Mouse (Mus musculus) heart, postnatal 0 days (tissue): ENCODE measurements around the gene Fut2. TPM values are rescaled to one million over a fixed set of nuclear protein-coding genes. Genes with fewer than 3 reads are reported as not detected.
A peak's percentile ranks its signal among the peaks of the same experiment; 100 is the strongest.

Source experiments
- ATAC-seq: fragments of 200-750 bp; cut with Nextera tagmentation; 2 replicates; pipeline ENCODE4 v1.8.0; 2017; ENCODE audit warnings: low read depth, moderate number of reproducible peaks, moderate library complexity; ENCODE audit not compliant: insufficient read depth
- DNase-seq: peaks from one replicate; pipeline ENCODE4 v3.0.0-alpha.2; 2016; ENCODE audit warnings: low spot score
- H3K27ac ChIP-seq: fragments of 300-500 bp; sonication (generic); 2 replicates; pipeline ENCODE4 v1.5.1; 2014; ENCODE audit warnings: low read depth, mild to moderate bottlenecking
- H3K27me3 ChIP-seq: fragments of 300-500 bp; sonication (generic); 2 replicates; pipeline ENCODE4 v1.6.1; 2014; ENCODE audit warnings: low read length, mixed read lengths; ENCODE audit not compliant: control insufficient read depth, insufficient read depth
- H3K36me3 ChIP-seq: fragments of 300-500 bp; sonication (generic); replicated peaks from 2 replicates; pipeline ENCODE4 v1.6.1; 2014; ENCODE audit warnings: low read length, mixed read lengths; ENCODE audit not compliant: control insufficient read depth, insufficient read depth
- H3K4me1 ChIP-seq: fragments of 300-500 bp; sonication (generic); 2 replicates; pipeline ENCODE4 v1.6.1; 2014; ENCODE audit warnings: antibody characterized with exemption; ENCODE audit not compliant: control insufficient read depth, insufficient read depth
- H3K4me2 ChIP-seq: fragments of 300-500 bp; sonication (generic); 2 replicates; pipeline ENCODE4 v1.6.1; 2014; ENCODE audit warnings: low read depth, mild to moderate bottlenecking, low read length, moderate library complexity
- H3K4me3 ChIP-seq: fragments of 300-500 bp; sonication (generic); 2 replicates; pipeline ENCODE4 v1.5.1; 2014; ENCODE audit warnings: low read depth, low read length
- H3K9ac ChIP-seq: fragments of 300-500 bp; sonication (generic); replicated peaks from 2 replicates; pipeline ENCODE4 v1.6.1; 2014; ENCODE audit warnings: low read depth, low read length, mixed read lengths
- H3K9me3 ChIP-seq: fragments of 300-500 bp; sonication (generic); replicated peaks from 2 replicates; pipeline ENCODE4 v1.6.1; 2016; ENCODE audit warnings: low read length; ENCODE audit not compliant: control insufficient read depth
- CTCF ChIP-seq: IDR thresholded peaks from 2 replicates; pipeline ENCODE4 v1.5.1; 2016; ENCODE audit warnings: antibody characterized with exemption, control low read depth, low read depth
- EP300 ChIP-seq: IDR thresholded peaks from 2 replicates; pipeline ENCODE4 v1.6.1; 2016; ENCODE audit warnings: antibody characterized with exemption, low read depth
- WGBS: fragments of 180-500 bp; shearing (Covaris S2); extraction: QIAGEN DNeasy Blood & Tissue Kit; methylation state at CpG from one replicate; pipeline ENCODE4 v1.1.7; 2014; 5-methylcytosine and 5-hydroxymethylcytosine counted together
- polyA plus RNA-seq: library from polyadenylated mRNA; unstranded; fragments of >200 nt; fragmentation: Nextera tagmentation; extraction: Ambion mirVana; gene quantifications from 2 replicates; pipeline ENCODE4 v1.2.1, GENCODE M21; 2015
- total RNA-seq: library from RNA; depleted of rRNA; stranded (reverse); fragments of >200 nt; gene quantifications from 2 replicates; pipeline ENCODE4 v1.2.3, GENCODE M21; 2014; ENCODE audit warnings: low replicate concordance

Fut2 gene
- total and polyA plus RNA-seq, 2 experiments from 2014 or later: 1.7 TPM; not detected in 1

DNA sequence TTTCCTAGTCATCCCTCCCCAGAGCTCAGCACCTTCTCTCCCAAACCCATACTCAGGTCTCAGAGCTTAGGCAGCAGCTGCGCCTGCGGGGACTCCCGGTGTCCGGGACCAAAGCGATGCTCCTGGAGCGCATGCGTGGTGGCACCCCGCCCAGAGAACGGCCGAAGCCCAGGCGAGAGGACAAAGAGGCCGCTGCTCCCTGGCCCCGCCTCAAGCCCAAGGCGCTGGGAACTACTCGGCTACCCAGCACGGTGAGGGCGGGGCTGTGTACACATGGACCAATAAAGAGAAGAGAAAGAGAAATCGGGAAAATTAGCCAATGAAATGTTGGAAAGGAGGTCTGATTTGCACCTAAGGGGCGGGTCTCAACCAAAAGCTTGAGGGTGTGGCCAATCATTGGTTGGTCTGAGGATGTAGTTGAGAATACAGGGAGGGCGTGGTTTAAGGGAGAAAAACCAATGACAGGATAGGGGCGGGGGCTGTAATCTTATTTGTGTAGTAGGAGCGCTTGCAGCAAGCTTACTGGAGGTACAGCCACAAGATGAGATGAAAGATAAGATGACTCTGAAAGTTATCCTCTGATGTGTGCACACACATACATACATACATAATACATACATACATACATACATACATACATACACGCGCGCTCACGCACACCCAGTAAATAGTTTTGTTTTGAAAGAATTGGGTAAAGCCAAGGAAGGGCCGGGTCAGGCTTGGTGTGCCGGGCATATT is 22.6 kb downstream of the Fut2 start:
- TF ChIP-seq CTCF (no peak), EP300 (no peak)
- peak; percentile 92 for DNase-seq
- Histone ChIP-seq H3K4me1 (peaks cover 36% of the 10 kb centered on the region), H3K9ac (peak overlapping the region; percentile 59), H3K36me3 (0 out of 2 replicates have a peak, but pooled peaks cover 6% of the 10 kb centered on the region), H3K4me3 (peak overlapping the region; percentile 38), H3K27me3 (no peaks in the 10 kb centered on the region), H3K9me3 (no peaks in the 10 kb centered on the region), H3K27ac (peak overlapping the region; percentile 77), H3K4me2 (peak overlapping the region; percentile 66)
- ATAC-seq: peak; percentile 78
- 14% methylated on average over 28 of the region's 28 CpGs for WGBS

DNA sequence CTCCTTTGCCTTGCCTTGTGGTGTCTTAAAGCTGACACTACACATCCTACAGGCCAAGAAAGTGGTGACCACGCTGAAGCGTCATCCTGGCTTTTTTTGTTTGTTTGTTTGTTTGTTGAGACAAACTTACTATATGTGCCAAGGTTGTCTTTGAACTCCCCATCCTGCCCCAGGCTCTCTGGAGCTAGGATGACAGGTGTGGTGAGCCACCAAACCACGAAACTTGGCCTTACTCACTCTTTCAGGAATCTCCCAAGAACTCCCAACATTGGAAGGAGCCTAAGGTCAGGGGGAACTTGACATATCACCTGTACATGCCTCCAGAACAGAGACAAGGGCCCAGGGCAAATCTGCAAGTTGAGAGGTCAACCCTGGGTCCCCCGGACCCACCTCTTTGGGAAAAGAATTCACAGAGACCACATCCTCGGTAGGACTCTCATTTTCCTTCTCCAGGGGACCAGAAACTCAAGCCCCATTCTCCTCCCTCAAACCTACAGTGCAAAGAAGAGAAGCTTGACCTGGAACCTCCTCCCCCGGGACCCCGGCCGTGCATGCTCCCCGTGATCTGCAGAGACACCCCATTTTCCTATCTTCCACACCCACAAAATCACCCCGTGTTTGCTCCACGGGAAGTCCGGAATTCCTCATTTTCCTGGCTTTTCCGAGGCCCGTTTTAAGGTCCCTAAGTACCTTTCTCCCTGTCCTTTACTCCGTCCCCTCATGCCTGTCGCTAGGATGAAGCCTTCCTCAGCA is 23.5 kb downstream of the Fut2 start:
- Histone ChIP-seq H3K9me3 (no peaks in the 10 kb centered on the region), H3K4me3 (peak overlapping the region; percentile 38), H3K27me3 (no peaks in the 10 kb centered on the region), H3K9ac (peak overlapping the region; percentile 59), H3K27ac (peak overlapping the region; percentile 77), H3K36me3 (0 out of 2 replicates have a peak, but pooled peaks cover 6% of the 10 kb centered on the region), H3K4me1 (peaks cover 40% of the 10 kb centered on the region), H3K4me2 (peak overlapping the region; percentile 66)
- no peak for DNase-seq
- TF ChIP-seq CTCF: no peak
- 50% methylated on average over 16 of the region's 16 CpGs for WGBS
- ATAC-seq: no peak

DNA sequence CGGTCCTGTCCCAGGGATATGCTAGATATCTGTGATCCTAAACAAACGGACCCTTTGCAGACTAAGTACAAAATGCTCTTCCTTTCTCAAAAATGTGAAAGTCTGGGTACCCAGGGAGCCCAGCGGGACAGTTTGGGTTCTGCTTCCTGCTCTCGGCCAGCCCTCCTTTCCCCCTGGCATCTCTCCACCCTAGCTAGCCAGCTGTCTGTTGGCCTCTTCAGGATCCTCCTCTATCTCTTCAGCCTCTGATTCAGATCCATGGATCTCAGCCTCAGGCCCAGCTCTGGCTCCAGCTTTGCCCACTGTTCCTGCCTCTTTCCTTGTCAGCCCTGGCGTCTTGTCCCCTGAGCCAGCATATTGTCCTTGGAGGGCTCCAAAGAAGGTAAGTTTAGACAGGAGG is 24.1 kb downstream of the Fut2 start:
- no peak for DNase-seq
- TF ChIP-seq EP300 (no peak), CTCF (no peak)
- H3K27me3 ChIP-seq: no peaks in the 10 kb centered on the region
- H3K4me1 ChIP-seq: peaks cover 40% of the 10 kb centered on the region
- H3K27ac ChIP-seq: peak overlapping the region; percentile 76
- no peaks in the 10 kb centered on the region for H3K9me3 ChIP-seq
- WGBS: 47% methylated on average over 5 of the region's 5 CpGs
- ATAC-seq: no peak
- H3K4me2 ChIP-seq: peak overlapping the region; percentile 66
- H3K9ac ChIP-seq: peak overlapping the region; percentile 47; the same call in 1 of the 2 replicates
- peak overlapping the region; percentile 29 for H3K4me3 ChIP-seq
- H3K36me3 ChIP-seq: peaks cover 11% of the 10 kb centered on the region

DNA sequence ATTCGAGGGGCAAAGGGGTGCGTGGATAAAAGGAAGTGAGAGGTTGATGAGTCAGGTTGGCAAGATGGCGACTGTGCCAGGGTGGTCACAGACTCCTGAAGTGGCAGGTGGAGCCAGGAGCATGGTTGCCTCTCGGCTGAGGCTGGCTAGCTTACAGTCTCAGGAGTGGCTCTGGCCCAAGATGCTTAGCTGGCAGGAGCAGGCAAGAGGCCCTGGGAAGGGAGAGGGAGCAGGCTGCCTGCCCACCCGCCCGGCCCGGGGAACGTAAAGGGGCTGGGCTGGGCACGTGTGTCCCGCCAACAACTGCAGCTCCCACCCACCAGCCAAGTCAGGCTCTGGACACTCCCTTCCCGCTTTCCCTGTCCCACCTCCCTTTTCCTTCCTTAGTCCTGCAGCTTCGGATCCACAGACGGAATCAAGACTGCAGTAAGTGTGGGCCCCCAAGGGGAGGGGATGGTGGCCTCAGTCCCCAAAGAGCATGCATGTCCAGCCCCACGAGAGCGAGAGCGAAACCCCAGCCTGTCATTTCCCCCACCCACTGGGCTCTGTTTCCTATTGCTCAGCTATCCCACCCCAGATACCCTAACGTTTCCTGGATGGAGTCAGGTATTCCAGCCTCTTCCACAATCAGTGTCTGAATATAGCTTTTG is 24.7 kb downstream of the Fut2 start:
- H3K4me1 ChIP-seq: peaks cover 40% of the 10 kb centered on the region
- 35% methylated on average over 15 of the region's 17 CpGs for WGBS
- no peaks in the 10 kb centered on the region for H3K27me3 ChIP-seq
- peak overlapping the region; percentile 76 for H3K27ac ChIP-seq
- H3K9ac ChIP-seq: peak overlapping the region; percentile 47
- no peaks in the 10 kb centered on the region for H3K9me3 ChIP-seq
- H3K36me3 ChIP-seq: peaks cover 17% of the 10 kb centered on the region
- DNase-seq (peak; percentile 76), ATAC-seq (peak; percentile 37)
- TF ChIP-seq EP300 (no peak), CTCF (no peak)
- H3K4me3 ChIP-seq: peak overlapping the region; percentile 29
- H3K4me2 ChIP-seq: peak overlapping the region; percentile 66

DNA sequence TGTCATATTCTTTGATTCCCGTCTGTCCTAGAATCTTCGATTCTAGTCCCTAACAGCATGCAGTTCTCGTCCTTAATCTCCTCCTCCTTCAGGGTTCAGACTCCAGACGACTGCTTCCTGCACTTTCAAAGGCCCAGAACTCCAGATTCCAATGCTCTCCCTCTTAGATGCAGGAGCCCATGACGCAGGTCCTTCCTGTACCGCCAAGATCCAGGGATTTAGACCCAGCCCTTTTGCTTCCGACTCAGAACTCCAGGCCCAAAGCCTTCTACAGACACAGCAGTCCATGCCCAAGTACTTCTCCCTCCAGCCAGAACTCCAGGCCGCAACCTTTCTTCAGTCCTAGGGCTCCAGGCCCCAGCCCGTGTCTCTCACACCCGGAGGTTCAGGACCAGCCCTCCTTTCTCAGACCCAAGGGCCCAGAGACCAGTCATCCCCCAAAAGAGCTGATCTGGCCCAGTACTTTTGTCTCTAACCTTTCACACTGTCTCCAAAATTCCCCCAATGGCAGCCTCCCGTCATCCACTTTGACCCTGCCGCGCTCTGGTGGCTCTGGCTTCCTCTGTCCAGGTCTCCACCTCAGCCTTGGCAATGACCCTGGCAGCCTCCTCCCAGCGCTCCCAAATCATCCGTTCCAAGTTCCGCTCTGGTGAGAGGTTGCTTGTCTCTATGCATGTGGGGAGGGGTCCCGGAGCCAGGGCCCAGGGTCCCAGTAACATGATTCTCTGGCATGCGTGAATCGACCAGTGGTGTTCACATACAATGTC is 25.8 kb downstream of the Fut2 start:
- peaks cover 40% of the 10 kb centered on the region for H3K4me1 ChIP-seq
- H3K9me3 ChIP-seq: no peaks in the 10 kb centered on the region
- no peak overlapping the region for H3K4me2 ChIP-seq
- H3K27ac ChIP-seq: peak overlapping the region; percentile 76
- DNase-seq: no peak
- TF ChIP-seq EP300 (no peak), CTCF (no peak)
- WGBS: 76% methylated on average over 19 of the region's 19 CpGs
- H3K36me3 ChIP-seq: peaks cover 21% of the 10 kb centered on the region
- no peak overlapping the region for H3K4me3 ChIP-seq
- H3K27me3 ChIP-seq: no peaks in the 10 kb centered on the region
- no peak overlapping the region for H3K9ac ChIP-seq
- ATAC-seq: no peak
